Mouse (Mus musculus): ENCODE results near the gene Nfatc2. TPM values are rescaled to one million over a fixed set of nuclear protein-coding genes. Genes with fewer than 3 reads are reported as not detected.

The Nfatc2 gene
- polyA plus RNA-seq, 1 experiment from 2014 or later = 3.9 TPM

- Histone ChIP-seq H3K4me2 (peak overlapping the region; percentile 8; the same call in 1 of the 2 replicates), H3K27ac (peak overlapping the region; percentile 83), H3K4me1 (peaks cover 32% of the 10 kb centered on the region), H3K9me3 (no peaks in the 10 kb centered on the region), H3K9ac (no peak overlapping the region), H3K27me3 (replicated peaks) (no peaks in the 10 kb centered on the region), H3K4me3 (replicated peaks) (no peak overlapping the region), H3K36me3 (no peaks in the 10 kb centered on the region)
- WGBS = 62% methylated on average over 15 of the region's 15 CpGs
- ATAC-seq (ENCODE audit: insufficient read depth, low FRiP score, low read depth) = peak; percentile 67
Observed at GRCm38 (mm10) chr2:168545901-168546557, 55.4 kb downstream of the Nfatc2 start.

DNA sequence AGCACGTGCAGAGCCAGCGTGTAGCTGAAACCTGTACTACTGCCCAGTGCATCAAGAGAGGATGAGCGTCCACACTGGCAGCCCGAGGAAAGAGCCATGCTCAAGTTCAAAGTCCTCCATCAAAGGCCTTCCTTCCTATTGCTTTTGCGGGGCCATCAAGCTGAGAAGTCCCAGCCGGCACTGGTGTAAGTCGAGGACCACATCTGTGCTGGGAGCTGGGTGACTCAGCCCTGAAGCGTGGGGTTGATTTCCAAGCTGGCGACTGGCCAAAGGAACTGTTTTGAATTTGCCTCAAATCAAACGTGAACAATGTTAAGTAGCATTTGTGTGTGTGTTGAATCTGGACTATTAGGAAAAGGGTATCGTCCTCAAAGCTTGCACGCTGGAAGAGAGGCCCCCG lies 57.4 kb downstream of the Nfatc2 start:
- Histone ChIP-seq H3K27ac (peak overlapping the region; percentile 83), H3K4me2 (0 out of 2 replicates have a peak overlapping the region, but pooled peaks have one; percentile 13), H3K4me1 (peaks cover 35% of the 10 kb centered on the region), H3K9ac (no peak overlapping the region), H3K27me3 (replicated peaks) (no peaks in the 10 kb centered on the region), H3K9me3 (no peaks in the 10 kb centered on the region), H3K4me3 (replicated peaks) (no peak overlapping the region), H3K36me3 (no peaks in the 10 kb centered on the region)
- WGBS = 15% methylated on average over 13 of the region's 13 CpGs
- ATAC-seq (ENCODE audit: insufficient read depth, low FRiP score, low read depth) = peak; percentile 58; the same call in 1 of the 2 replicates

- 55% methylated on average over 3 of the region's 3 CpGs for WGBS
- H3K4me3 ChIP-seq (replicated peaks) = no peak overlapping the region
Observed at GRCm38 (mm10) chr2:168543026-168543425, 58.4 kb downstream of the Nfatc2 start.

DNA sequence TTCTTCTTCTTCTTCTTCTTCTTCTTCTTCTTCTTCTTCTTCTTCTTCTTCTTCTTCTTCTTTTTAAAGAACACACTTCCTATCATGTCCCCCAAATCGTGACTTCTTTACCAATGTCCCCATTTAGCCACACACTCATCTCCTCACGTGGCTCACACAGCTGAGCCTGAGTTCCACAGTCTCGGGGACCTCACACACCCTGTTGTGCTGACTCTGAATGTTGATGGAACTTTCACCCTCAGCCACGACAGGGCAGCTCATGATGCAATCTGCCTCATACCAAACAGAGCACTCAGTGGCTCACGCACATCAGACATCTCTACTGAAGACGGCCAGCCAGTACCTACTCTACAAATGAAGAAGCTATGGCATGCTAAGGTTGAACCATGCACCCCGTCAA lies 60.2 kb downstream of the Nfatc2 start:
- no peak for ATAC-seq (ENCODE audit: insufficient read depth, low FRiP score, low read depth)
- Histone ChIP-seq H3K9ac (no peak overlapping the region), H3K27ac (no peak overlapping the region), H3K4me2 (no peak overlapping the region), H3K4me1 (peaks cover 30% of the 10 kb centered on the region), H3K36me3 (no peaks in the 10 kb centered on the region), H3K9me3 (no peaks in the 10 kb centered on the region), H3K27me3 (replicated peaks) (no peaks in the 10 kb centered on the region), H3K4me3 (replicated peaks) (no peak overlapping the region)
- 71% methylated on average over 7 of the region's 7 CpGs for WGBS

More at GRCm38 (mm10) chr2:168543026-168543425, 58.4 kb downstream of the Nfatc2 start:
- Histone ChIP-seq H3K27me3 (replicated peaks) (no peaks in the 10 kb centered on the region), H3K9me3 (no peaks in the 10 kb centered on the region), H3K36me3 (no peaks in the 10 kb centered on the region), H3K4me2 (no peak overlapping the region), H3K4me1 (peaks cover 32% of the 10 kb centered on the region), H3K27ac (no peak overlapping the region), H3K9ac (no peak overlapping the region)
- ATAC-seq (ENCODE audit: insufficient read depth, low FRiP score, low read depth) = no peak

DNA sequence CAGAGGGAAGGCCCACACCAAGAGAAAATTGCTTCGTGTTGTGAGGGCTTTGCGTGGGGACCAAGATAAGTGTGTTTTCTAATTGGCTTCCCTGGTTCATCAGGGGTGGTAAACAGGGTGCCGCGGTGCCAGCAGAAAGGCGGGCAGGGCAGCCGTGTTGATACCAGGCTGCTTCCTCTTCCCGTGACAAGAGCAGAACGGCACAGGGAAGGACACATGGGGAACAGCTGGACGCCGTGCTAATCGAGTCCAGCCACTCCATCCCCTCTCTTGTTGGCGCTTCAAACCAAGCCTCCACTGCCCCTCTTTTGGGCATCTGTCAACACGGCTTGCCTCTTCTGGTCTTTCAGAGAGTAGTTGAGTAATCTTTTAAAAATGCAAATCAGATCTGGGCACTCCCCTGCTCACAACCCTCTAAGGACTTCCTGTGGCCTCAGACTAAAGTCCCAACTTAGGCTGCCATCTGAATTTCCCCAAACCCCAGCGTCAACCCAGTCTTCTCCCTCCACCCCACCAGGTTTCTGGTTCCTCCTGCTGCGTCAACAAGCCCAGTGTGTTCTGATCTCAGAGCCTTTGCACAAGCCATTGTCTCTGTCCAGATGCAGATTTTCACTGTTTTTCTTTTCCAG lies 61.7 kb downstream of the Nfatc2 start:
- Histone ChIP-seq H3K4me3 (replicated peaks) (no peak overlapping the region), H3K4me2 (no peak overlapping the region), H3K4me1 (peaks cover 17% of the 10 kb centered on the region), H3K27me3 (replicated peaks) (no peaks in the 10 kb centered on the region), H3K36me3 (no peaks in the 10 kb centered on the region), H3K9ac (no peak overlapping the region), H3K27ac (no peak overlapping the region), H3K9me3 (no peaks in the 10 kb centered on the region)
- 67% methylated on average over 15 of the region's 15 CpGs for WGBS
- no peak for ATAC-seq (ENCODE audit: insufficient read depth, low FRiP score, low read depth)

- no peak for ATAC-seq (ENCODE audit: insufficient read depth, low FRiP score, low read depth)
- WGBS = 80% methylated on average over 6 of the region's 6 CpGs
- peaks cover 12% of the 10 kb centered on the region for H3K4me1 ChIP-seq
- no peaks in the 10 kb centered on the region for H3K36me3 ChIP-seq
- H3K4me3 ChIP-seq (replicated peaks) = no peak overlapping the region
- no peaks in the 10 kb centered on the region for H3K9me3 ChIP-seq
- no peak overlapping the region for H3K27ac ChIP-seq
- no peak overlapping the region for H3K9ac ChIP-seq
- no peaks in the 10 kb centered on the region for H3K27me3 ChIP-seq (replicated peaks)
- H3K4me2 ChIP-seq = no peak overlapping the region
Observed at GRCm38 (mm10) chr2:168539026-168539425, 62.4 kb downstream of the Nfatc2 start.

- no peaks in the 10 kb centered on the region for H3K9me3 ChIP-seq
- H3K4me3 ChIP-seq (replicated peaks) = no peak overlapping the region
- peak; percentile 86 for ATAC-seq (ENCODE audit: insufficient read depth, low FRiP score, low read depth)
- H3K27me3 ChIP-seq (replicated peaks) = no peaks in the 10 kb centered on the region
- peak overlapping the region; percentile 19; the same call in 1 of the 2 replicates for H3K4me2 ChIP-seq
- H3K36me3 ChIP-seq = no peaks in the 10 kb centered on the region
- H3K9ac ChIP-seq = no peak overlapping the region
- H3K27ac ChIP-seq = peak overlapping the region; percentile 84
- H3K4me1 ChIP-seq = peaks cover 3% of the 10 kb centered on the region; the same call in 1 of the 2 replicates
- 56% methylated on average over 15 of the region's 15 CpGs for WGBS
Observed at GRCm38 (mm10) chr2:168532061-168532833, 69.2 kb downstream of the Nfatc2 start.

DNA sequence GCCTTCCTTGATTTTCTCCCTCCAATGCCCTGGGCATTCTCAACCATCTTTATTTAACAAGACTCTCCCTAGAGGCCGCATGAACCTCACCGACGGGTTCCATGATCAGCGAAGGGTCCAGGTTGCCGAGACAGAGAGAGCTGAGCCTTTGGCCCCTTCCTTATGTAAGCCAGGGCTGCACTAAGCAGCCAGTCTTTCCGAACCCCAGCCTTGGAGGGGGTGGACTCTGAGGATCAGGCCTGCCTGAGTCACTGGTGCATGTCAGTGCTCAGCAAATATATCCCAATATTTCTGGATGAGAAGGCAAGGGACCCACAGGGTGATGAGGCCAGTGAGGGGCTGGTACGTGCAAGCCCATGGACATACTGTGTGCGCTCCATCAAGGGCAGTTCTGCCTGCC lies 72.9 kb downstream of the Nfatc2 start:
- no peak overlapping the region for H3K4me2 ChIP-seq
- WGBS = 73% methylated on average over 8 of the region's 8 CpGs
- H3K4me1 ChIP-seq = peaks cover 23% of the 10 kb centered on the region
- ATAC-seq (ENCODE audit: insufficient read depth, low FRiP score, low read depth) = no peak
- H3K27me3 ChIP-seq (replicated peaks) = no peaks in the 10 kb centered on the region
- H3K36me3 ChIP-seq = no peaks in the 10 kb centered on the region
- no peaks in the 10 kb centered on the region for H3K9me3 ChIP-seq
- H3K4me3 ChIP-seq (replicated peaks) = no peak overlapping the region
- H3K9ac ChIP-seq = no peak overlapping the region
- H3K27ac ChIP-seq = peak overlapping the region; percentile 46

- no peak overlapping the region for H3K4me3 ChIP-seq (replicated peaks)
- H3K4me2 ChIP-seq = no peak overlapping the region
- H3K9me3 ChIP-seq = no peaks in the 10 kb centered on the region
- H3K27me3 ChIP-seq (replicated peaks) = no peaks in the 10 kb centered on the region
- ATAC-seq (ENCODE audit: insufficient read depth, low FRiP score, low read depth) = no peak
- H3K4me1 ChIP-seq = peaks cover 20% of the 10 kb centered on the region
- WGBS = 79% methylated on average over 10 of the region's 10 CpGs
- H3K9ac ChIP-seq = no peak overlapping the region
- no peak overlapping the region for H3K27ac ChIP-seq
- H3K36me3 ChIP-seq = no peaks in the 10 kb centered on the region
Observed at GRCm38 (mm10) chr2:168527430-168527792, 74.0 kb downstream of the Nfatc2 start.

DNA sequence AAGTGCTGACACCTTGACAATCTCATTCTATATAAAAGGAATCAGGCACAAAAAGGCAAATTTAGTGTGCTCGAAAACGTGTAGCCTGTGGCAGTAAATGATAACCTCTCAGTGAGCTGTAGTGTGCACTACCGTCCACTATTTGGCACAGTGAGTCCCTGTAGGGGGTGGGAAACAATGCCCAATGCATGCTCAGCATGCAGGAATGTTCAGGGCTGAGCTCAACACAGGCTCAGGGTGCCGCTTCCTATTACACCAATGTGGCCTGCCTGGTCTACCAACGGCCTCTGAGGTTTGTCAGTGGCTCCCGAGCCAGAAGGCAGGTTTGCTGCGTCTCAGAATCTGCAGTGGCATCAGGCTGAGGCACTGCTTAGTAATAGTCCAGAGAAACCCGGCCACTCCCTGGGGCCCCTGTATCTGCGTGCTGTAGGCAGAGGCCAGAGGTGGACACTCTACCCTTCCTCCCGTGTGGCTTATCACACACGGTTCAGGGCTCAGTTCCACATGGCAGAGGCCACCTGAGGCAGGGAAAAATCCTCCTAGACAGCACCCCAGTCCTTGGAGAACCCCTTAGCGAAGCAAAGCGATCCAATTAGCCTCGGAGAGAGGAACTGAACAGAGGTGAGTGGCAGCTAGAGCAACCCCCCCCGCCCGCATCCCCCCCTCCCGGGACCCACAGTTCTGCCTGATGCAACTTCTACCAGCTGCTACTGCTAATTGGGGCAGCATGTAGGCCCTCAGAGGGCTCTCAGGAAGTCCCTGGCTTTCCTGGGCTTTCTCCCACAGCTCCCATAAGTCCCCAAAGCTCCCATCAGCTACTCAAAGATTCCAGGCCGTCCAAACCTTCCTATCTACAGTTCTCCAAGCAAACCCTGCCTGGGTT lies 74.7 kb downstream of the Nfatc2 start:
- no peak for ATAC-seq (ENCODE audit: insufficient read depth, low FRiP score, low read depth)
- WGBS = 85% methylated on average over 18 of the region's 18 CpGs
- H3K36me3 ChIP-seq = no peaks in the 10 kb centered on the region

GRCm38 (mm10) chr2:168525391-168526154 lies 75.9 kb downstream of the Nfatc2 start:
- 9% methylated on average over 17 of the region's 17 CpGs for WGBS
- Histone ChIP-seq H3K9me3 (no peaks in the 10 kb centered on the region), H3K4me2 (peak overlapping the region; percentile 64), H3K4me3 (replicated peaks) (peak overlapping the region; percentile 22), H3K27ac (peak overlapping the region; percentile 86), H3K36me3 (no peaks in the 10 kb centered on the region), H3K9ac (no peak overlapping the region), H3K27me3 (replicated peaks) (no peaks in the 10 kb centered on the region), H3K4me1 (peaks cover 20% of the 10 kb centered on the region)
- ATAC-seq (ENCODE audit: insufficient read depth, low FRiP score, low read depth) = no peak

More for the DNA sequence above, 74.7 kb downstream of the Nfatc2 start:
- H3K4me2 ChIP-seq = no peak overlapping the region
- peaks cover 20% of the 10 kb centered on the region for H3K4me1 ChIP-seq
- no peak overlapping the region for H3K9ac ChIP-seq
- H3K27me3 ChIP-seq (replicated peaks) = no peaks in the 10 kb centered on the region
- no peak overlapping the region for H3K4me3 ChIP-seq (replicated peaks)
- H3K27ac ChIP-seq = 0 out of 2 replicates have a peak overlapping the region, but pooled peaks have one; percentile 7
- H3K9me3 ChIP-seq = no peaks in the 10 kb centered on the region

All from stomach, embryonic 15.5 days (tissue).